Mouse (Mus musculus) heart, embryonic 11.5 days (tissue): ENCODE measurements at regions not wholly inside any gene's neighbourhood (a gene's known extent, or its start where the extent isn't known, plus 50 kb on each side); places are given as distances from the start of the nearest gene placed in this dataset.

ENCODE experiments used
- ATAC-seq: fragments of 200-750 bp; cut with Nextera tagmentation; replicated peaks from 2 replicates; pipeline ENCODE4 v1.8.0; 2017; ENCODE audit warnings: moderate library complexity; ENCODE audit not compliant: insufficient number of reproducible peaks, low FRiP score, low TSS enrichment
- H3K27ac ChIP-seq: fragments of 300-500 bp; sonication (generic); 2 replicates; pipeline ENCODE4 v1.5.1; 2014; ENCODE audit warnings: mild to moderate bottlenecking, low read depth, low read length
- H3K27me3 ChIP-seq: fragments of 300-500 bp; sonication (generic); 2 replicates; pipeline ENCODE4 v1.6.1; 2014; ENCODE audit warnings: mild to moderate bottlenecking, low read length, mixed read lengths; ENCODE audit not compliant: control insufficient read depth, insufficient read depth
- H3K36me3 ChIP-seq: fragments of 300-500 bp; sonication (generic); 2 replicates; pipeline ENCODE4 v1.6.1; 2014; ENCODE audit warnings: mild to moderate bottlenecking, low read length, moderate library complexity, mixed read lengths; ENCODE audit not compliant: control insufficient read depth, insufficient read depth
- H3K4me1 ChIP-seq: fragments of 300-500 bp; sonication (generic); 2 replicates; pipeline ENCODE4 v1.6.1; 2014; ENCODE audit warnings: low read length; ENCODE audit not compliant: control insufficient read depth, insufficient read depth
- H3K4me2 ChIP-seq: fragments of 300-500 bp; sonication (generic); 2 replicates; pipeline ENCODE4 v1.6.1; 2014; ENCODE audit warnings: mild to moderate bottlenecking, moderate library complexity
- H3K4me3 ChIP-seq: fragments of 300-500 bp; sonication (generic); 2 replicates; pipeline ENCODE4 v1.5.1; 2014; ENCODE audit warnings: low read depth, low read length
- H3K9ac ChIP-seq: fragments of 300-500 bp; sonication (generic); 2 replicates; pipeline ENCODE4 v1.6.1; 2014; ENCODE audit warnings: mild to moderate bottlenecking, low read depth, low read length, moderate library complexity
- H3K9me3 ChIP-seq: fragments of 300-500 bp; sonication (generic); replicated peaks from 2 replicates; pipeline ENCODE4 v1.6.1; 2016; ENCODE audit warnings: low read length; ENCODE audit not compliant: control insufficient read depth
- WGBS: fragments of 180-500 bp; shearing (Covaris S2); extraction: QIAGEN DNeasy Blood & Tissue Kit; methylation state at CpG from one replicate; pipeline ENCODE4 v1.1.7; 2014; ENCODE audit not compliant: insufficient replicate concordance; 5-methylcytosine and 5-hydroxymethylcytosine counted together

DNA sequence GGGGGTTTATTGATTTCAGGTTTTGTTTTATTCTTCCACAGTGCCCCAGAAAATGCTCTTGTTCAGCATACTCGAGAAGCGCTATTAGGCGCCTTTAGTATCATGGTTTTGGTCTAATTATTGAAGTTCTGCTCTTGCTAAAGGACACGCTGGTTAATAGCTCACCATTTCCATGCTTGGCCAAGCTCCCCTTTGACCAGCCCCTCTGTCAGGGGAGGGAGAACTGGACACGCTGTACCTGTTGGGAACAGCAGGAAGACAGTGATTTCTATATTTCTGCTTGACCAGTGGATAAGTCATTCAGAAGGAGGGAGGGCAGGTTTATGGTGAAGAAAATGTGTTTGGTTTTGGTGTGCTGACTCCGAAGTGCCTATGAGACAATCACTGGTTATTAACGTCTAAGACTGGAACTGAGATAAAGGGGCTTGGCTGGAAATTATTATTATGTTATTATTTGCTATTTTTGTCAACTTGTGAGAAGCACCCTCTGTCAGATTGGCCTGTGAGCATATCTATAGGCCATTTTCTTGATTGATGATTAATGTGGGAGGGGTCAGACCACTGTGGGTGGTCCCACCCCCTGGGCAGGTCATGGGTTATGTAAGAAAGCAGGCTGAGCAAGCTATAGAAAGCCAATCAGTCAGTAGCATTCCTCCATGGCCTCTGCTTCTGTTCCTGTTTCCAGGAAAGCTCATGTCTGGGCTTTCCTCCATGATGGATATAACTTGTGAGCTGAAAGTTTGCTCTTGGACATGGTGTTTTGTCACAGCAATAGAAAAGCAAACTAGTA is 51.2 kb upstream of the Tanc2 start:
- Histone ChIP-seq H3K36me3 (no peaks in the 10 kb centered on the region), H3K4me1 (no peaks in the 10 kb centered on the region; the same call in 1 of the 2 replicates), H3K27ac (no peak overlapping the region), H3K9ac (no peak overlapping the region), H3K9me3 (no peaks in the 10 kb centered on the region), H3K27me3 (no peaks in the 10 kb centered on the region), H3K4me2 (no peak overlapping the region), H3K4me3 (no peak overlapping the region)
- WGBS = 84% methylated on average over 7 of the region's 7 CpGs
- no peak for ATAC-seq

- WGBS = 65% methylated on average over 5 of the region's 5 CpGs
- no peak overlapping the region for H3K4me3 ChIP-seq
- H3K4me2 ChIP-seq = no peak overlapping the region
- no peak for ATAC-seq
- H3K27me3 ChIP-seq = no peaks in the 10 kb centered on the region
- H3K4me1 ChIP-seq = no peaks in the 10 kb centered on the region
- H3K9me3 ChIP-seq = no peaks in the 10 kb centered on the region
- H3K36me3 ChIP-seq = no peaks in the 10 kb centered on the region
- H3K9ac ChIP-seq = no peak overlapping the region
- no peak overlapping the region for H3K27ac ChIP-seq
Observed at GRCm38 (mm10) chr11:105532616-105533015, 57.2 kb upstream of the Tanc2 start.

DNA sequence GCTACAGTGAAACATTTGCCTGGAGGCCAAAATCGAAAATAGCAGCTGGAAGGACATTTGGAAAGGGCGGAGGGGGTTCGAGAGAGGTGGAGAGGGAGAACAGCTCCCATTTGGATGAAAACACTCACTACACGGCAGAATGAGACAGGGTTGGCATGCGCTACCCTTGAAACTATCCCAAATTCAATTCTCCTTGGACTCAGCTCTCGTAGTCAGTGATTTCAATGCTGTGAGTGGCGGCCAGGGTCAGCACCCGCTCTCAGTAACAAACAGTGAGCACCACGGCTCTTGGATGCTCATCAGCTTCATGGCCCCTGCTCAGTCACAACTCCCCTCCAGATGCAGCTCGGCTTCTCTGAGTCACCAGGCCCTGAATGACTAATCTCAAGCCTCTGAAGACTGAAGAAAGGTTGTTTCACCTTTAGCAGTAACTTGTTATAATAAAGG is 59.1 kb upstream of the Tanc2 start:
- no peak for ATAC-seq
- H3K4me2 ChIP-seq = no peak overlapping the region

GRCm38 (mm10) chr11:105526066-105526465 is 63.7 kb upstream of the Tanc2 start:
- Histone ChIP-seq H3K36me3 (no peaks in the 10 kb centered on the region), H3K27me3 (no peaks in the 10 kb centered on the region), H3K9me3 (no peaks in the 10 kb centered on the region), H3K4me1 (peaks cover 9% of the 10 kb centered on the region), H3K4me2 (no peak overlapping the region), H3K9ac (no peak overlapping the region), H3K27ac (peak overlapping the region; percentile 31; the same call in 1 of the 2 replicates), H3K4me3 (no peak overlapping the region)
- no peak for ATAC-seq
- WGBS = 77% methylated on average over 4 of the region's 4 CpGs

More for the DNA sequence above, 59.1 kb upstream of the Tanc2 start:
- Histone ChIP-seq H3K36me3 (no peaks in the 10 kb centered on the region), H3K4me3 (no peak overlapping the region), H3K9me3 (no peaks in the 10 kb centered on the region), H3K9ac (no peak overlapping the region), H3K4me1 (peaks cover 6% of the 10 kb centered on the region), H3K27me3 (no peaks in the 10 kb centered on the region), H3K27ac (no peak overlapping the region)
- 76% methylated on average over 10 of the region's 10 CpGs for WGBS

DNA sequence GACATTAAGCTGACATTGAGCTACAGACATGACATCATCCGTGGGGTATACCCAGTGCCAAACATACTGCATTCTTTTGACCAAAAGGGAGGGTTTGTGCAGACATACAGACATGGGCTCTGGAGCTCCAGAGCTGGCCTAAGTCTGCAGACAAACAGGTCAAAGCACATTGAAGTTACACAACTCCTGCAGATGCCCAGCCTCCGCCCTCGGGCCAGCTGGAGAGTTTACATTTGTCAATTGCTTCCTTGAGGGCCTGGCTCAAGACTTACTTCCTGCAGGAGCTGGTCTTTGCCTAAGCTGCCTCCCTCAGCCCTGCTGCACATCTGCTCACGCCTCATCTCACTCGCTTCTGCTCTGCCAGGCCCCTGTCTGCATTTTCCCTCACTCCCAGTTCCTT is 64.2 kb upstream of the Tanc2 start:
- Histone ChIP-seq H3K27me3 (no peaks in the 10 kb centered on the region), H3K4me3 (no peak overlapping the region), H3K9me3 (no peaks in the 10 kb centered on the region), H3K9ac (no peak overlapping the region), H3K4me2 (no peak overlapping the region), H3K27ac (0 out of 2 replicates have a peak overlapping the region, but pooled peaks have one; percentile 31), H3K36me3 (no peaks in the 10 kb centered on the region), H3K4me1 (peaks cover 9% of the 10 kb centered on the region)
- WGBS = 25% methylated on average over 5 of the region's 5 CpGs
- ATAC-seq = peak; percentile 46; the same call in 1 of the 2 replicates

DNA sequence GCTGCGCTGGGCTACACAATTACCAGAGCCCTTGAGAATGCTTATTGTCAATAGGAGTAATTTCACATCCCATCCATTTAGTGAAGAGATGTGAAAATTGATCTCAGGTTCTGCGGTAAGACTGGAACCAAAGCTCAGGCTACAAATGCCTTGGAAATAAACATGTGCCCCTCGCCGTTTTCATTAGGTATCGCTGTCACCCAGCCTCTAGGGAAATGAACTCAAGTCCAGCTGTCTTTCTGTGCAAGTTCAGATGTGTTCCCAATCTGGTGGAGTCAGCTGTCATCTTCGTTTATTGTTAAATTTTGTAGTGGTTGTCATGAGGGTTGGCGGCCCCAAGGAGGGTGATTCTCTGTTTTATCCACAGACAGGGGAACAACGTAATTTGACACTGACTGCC is 65.4 kb upstream of the Tanc2 start:
- no peak overlapping the region for H3K4me3 ChIP-seq
- 70% methylated on average over 8 of the region's 8 CpGs for WGBS
- H3K4me1 ChIP-seq = peaks cover 9% of the 10 kb centered on the region
- no peak overlapping the region for H3K9ac ChIP-seq
- H3K4me2 ChIP-seq = no peak overlapping the region
- no peak for ATAC-seq
- H3K27me3 ChIP-seq = no peaks in the 10 kb centered on the region
- H3K9me3 ChIP-seq = no peaks in the 10 kb centered on the region
- no peaks in the 10 kb centered on the region for H3K36me3 ChIP-seq
- no peak overlapping the region for H3K27ac ChIP-seq

- Histone ChIP-seq H3K27ac (no peak overlapping the region), H3K9ac (no peak overlapping the region), H3K4me1 (peaks cover 9% of the 10 kb centered on the region), H3K4me2 (no peak overlapping the region), H3K9me3 (no peaks in the 10 kb centered on the region), H3K36me3 (no peaks in the 10 kb centered on the region), H3K27me3 (no peaks in the 10 kb centered on the region), H3K4me3 (no peak overlapping the region)
- 49% methylated on average over 8 of the region's 8 CpGs for WGBS
- ATAC-seq = no peak
Observed at GRCm38 (mm10) chr11:105523765-105524164, 66.0 kb upstream of the Tanc2 start.

- Histone ChIP-seq H3K9ac (no peak overlapping the region), H3K27me3 (no peaks in the 10 kb centered on the region), H3K9me3 (no peaks in the 10 kb centered on the region), H3K27ac (no peak overlapping the region), H3K4me2 (no peak overlapping the region), H3K4me3 (no peak overlapping the region), H3K4me1 (peaks cover under 1% of the 10 kb centered on the region), H3K36me3 (no peaks in the 10 kb centered on the region)
- no peak for ATAC-seq
- 82% methylated on average over 3 of the region's 3 CpGs for WGBS
Observed at GRCm38 (mm10) chr11:105520398-105520797, 63.9 kb upstream of the March10 start.

DNA sequence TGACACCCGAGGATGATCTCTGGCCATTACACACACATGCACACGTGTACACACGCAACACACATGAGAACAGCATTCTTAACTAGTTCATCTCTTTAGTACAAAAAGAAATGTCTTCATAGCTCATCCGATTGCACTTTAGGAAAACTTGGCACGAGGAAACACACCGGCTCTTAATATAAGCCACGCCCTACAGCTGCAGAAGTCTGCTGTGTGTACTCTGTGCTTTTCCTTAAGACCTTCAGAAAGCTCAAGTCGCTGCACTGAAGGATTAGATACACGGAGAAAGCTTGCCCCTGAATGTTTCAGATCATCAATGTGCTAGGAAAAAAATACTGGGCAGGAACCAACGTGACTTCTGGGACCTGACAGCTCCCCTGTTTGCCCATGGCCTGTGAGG is 56.7 kb upstream of the March10 start:
- no peaks in the 10 kb centered on the region for H3K36me3 ChIP-seq
- 82% methylated on average over 10 of the region's 10 CpGs for WGBS
- ATAC-seq = no peak
- H3K4me2 ChIP-seq = no peak overlapping the region
- H3K27ac ChIP-seq = no peak overlapping the region
- H3K4me1 ChIP-seq = peaks cover 22% of the 10 kb centered on the region
- no peak overlapping the region for H3K4me3 ChIP-seq
- no peaks in the 10 kb centered on the region for H3K9me3 ChIP-seq
- H3K27me3 ChIP-seq = no peaks in the 10 kb centered on the region
- no peak overlapping the region for H3K9ac ChIP-seq
